Mouse (Mus musculus) CH12.LX (cell line): ENCODE results near the gene Klhl42. TPM values are rescaled to one million over a fixed set of nuclear protein-coding genes. Genes with fewer than 3 reads are reported as not detected.
A peak's percentile ranks its signal among the peaks of the same experiment; 100 is the strongest.

ENCODE experiments used
- DNase-seq: peaks from one replicate; pipeline ENCODE4 v3.0.0-alpha.2; 2013; ENCODE audit errors: extremely low read depth
- H3K27ac ChIP-seq: 2 replicates; pipeline ENCODE4 v1.5.1; 2012; ENCODE audit warnings: low read depth, mild to moderate bottlenecking, control low read depth, moderate library complexity; ENCODE audit not compliant: insufficient read depth
- H3K27me3 ChIP-seq: replicated peaks from 2 replicates; pipeline ENCODE3; 2012; ENCODE audit warnings: inconsistent platforms
- H3K36me3 ChIP-seq, 2 experiments: replicated peaks in 1 of 2; 2 replicates each; pipeline versions ENCODE3 to v1.6.1; 2012; ENCODE audit warnings: inconsistent platforms in 1 of 2, low read length in 1 of 2, mild to moderate bottlenecking in 1 of 2, mixed read lengths in 1 of 2, moderate library complexity in 1 of 2; ENCODE audit not compliant: control insufficient read depth in 1 of 2, insufficient read depth in 1 of 2
- H3K4me1 ChIP-seq, 2 experiments: 2 replicates each; pipeline ENCODE4 v1.6.1; 2012; ENCODE audit warnings: inconsistent platforms in 1 of 2, moderate library complexity in 1 of 2; ENCODE audit not compliant: insufficient read depth in 2 of 2, control insufficient read depth in 1 of 2
- H3K4me2 ChIP-seq: 2 replicates; pipeline ENCODE4 v1.6.1; 2012; ENCODE audit warnings: low read depth, mild to moderate bottlenecking, control low read depth; ENCODE audit not compliant: poor library complexity, insufficient read depth, severe bottlenecking
- H3K4me3 ChIP-seq, 3 experiments: fragments of 150-350 bp in 1 of 3; sonication (generic) in 1 of 3; replicated peaks in 1 of 3; 2 replicates each; pipeline versions ENCODE3 to v1.5.1; 2011 to 2012; ENCODE audit warnings: low read depth in 2 of 3, low read length in 2 of 3, mild to moderate bottlenecking in 2 of 3, moderate library complexity in 2 of 3, control low read depth in 1 of 3, improper control_type of control experiment in 1 of 3, inconsistent platforms in 1 of 3, mixed read lengths in 1 of 3; ENCODE audit not compliant: poor library complexity in 1 of 3
- H3K79me2 ChIP-seq: replicated peaks from 2 replicates; pipeline ENCODE4 v1.6.1; 2012; ENCODE audit warnings: mild to moderate bottlenecking, moderate library complexity; ENCODE audit not compliant: control insufficient read depth, poor library complexity, insufficient read depth, severe bottlenecking; ENCODE audit errors: extremely low read depth
- H3K9ac ChIP-seq: 2 replicates; pipeline ENCODE4 v1.6.1; 2012; ENCODE audit warnings: low read depth, mild to moderate bottlenecking, control low read depth, moderate library complexity; ENCODE audit not compliant: insufficient read depth
- H3K9me3 ChIP-seq: replicated peaks from 2 replicates; pipeline ENCODE3; 2012; ENCODE audit warnings: low read length, inconsistent platforms, mixed read lengths
- BHLHE40 ChIP-seq: IDR thresholded peaks from 2 replicates; pipeline ENCODE4 v1.6.1; 2011; ENCODE audit warnings: mild to moderate bottlenecking, low read depth, low read length, improper control_type of control experiment
- E2F4 ChIP-seq: IDR thresholded peaks from 2 replicates; pipeline ENCODE4 v1.6.1; 2011; ENCODE audit warnings: low read depth, low read length, improper control_type of control experiment; ENCODE audit not compliant: insufficient replicate concordance
- ELF1 ChIP-seq: IDR thresholded peaks from 2 replicates; pipeline ENCODE4 v1.6.1; 2014; ENCODE audit warnings: low read depth, mild to moderate bottlenecking, inconsistent platforms, low read length, improper control_type of control experiment
- ETS1 ChIP-seq: conservative IDR thresholded peaks from 2 replicates; pipeline ENCODE4 v1.6.1; 2012; ENCODE audit warnings: low read depth, mild to moderate bottlenecking, inconsistent platforms, low read length, improper control_type of control experiment, moderate library complexity
- IRF4 ChIP-seq: IDR thresholded peaks from 2 replicates; pipeline ENCODE4 v1.6.1; 2014; ENCODE audit warnings: low read depth, mild to moderate bottlenecking, inconsistent platforms, low read length, improper control_type of control experiment
- JUN ChIP-seq: IDR thresholded peaks from 2 replicates; pipeline ENCODE4 v1.6.1; 2011; ENCODE audit warnings: low read depth, mild to moderate bottlenecking, low read length, improper control_type of control experiment, moderate library complexity; ENCODE audit not compliant: insufficient read depth
- JUND ChIP-seq: conservative IDR thresholded peaks from 2 replicates; pipeline ENCODE4 v1.6.1; 2011; ENCODE audit warnings: low read depth, low read length, improper control_type of control experiment
- KAT2A ChIP-seq: IDR thresholded peaks from 2 replicates; pipeline ENCODE4 v1.6.1; 2012; ENCODE audit warnings: low read length, improper control_type of control experiment, inconsistent platforms; ENCODE audit not compliant: insufficient replicate concordance
- MAX ChIP-seq: IDR thresholded peaks from 2 replicates; pipeline ENCODE4 v1.6.1; 2011; ENCODE audit warnings: low read length, improper control_type of control experiment
- MAZ ChIP-seq: IDR thresholded peaks from 2 replicates; pipeline ENCODE4 v1.6.1; 2012; ENCODE audit warnings: low read depth, mild to moderate bottlenecking, inconsistent platforms, low read length, improper control_type of control experiment, moderate library complexity
- NELFE ChIP-seq: IDR thresholded peaks from 2 replicates; pipeline ENCODE4 v1.6.1; 2011; ENCODE audit warnings: low read depth, low read length, improper control_type of control experiment
- PAX5 ChIP-seq: IDR thresholded peaks from 2 replicates; pipeline ENCODE4 v1.6.1; 2012; ENCODE audit warnings: low read length, inconsistent platforms, mixed read lengths
- POLR2A ChIP-seq: IDR thresholded peaks from 2 replicates; pipeline ENCODE4 v1.6.1; 2011; ENCODE audit warnings: low read depth, mild to moderate bottlenecking, improper control_type of control experiment, low read length
- RCOR1 ChIP-seq: conservative IDR thresholded peaks from 2 replicates; pipeline ENCODE4 v1.6.1; 2012; ENCODE audit warnings: low read depth, mild to moderate bottlenecking, inconsistent platforms, low read length, improper control_type of control experiment
- TCF12 ChIP-seq: IDR thresholded peaks from 2 replicates; pipeline ENCODE4 v1.6.1; 2014; ENCODE audit warnings: low read depth, mild to moderate bottlenecking, inconsistent platforms, low read length, improper control_type of control experiment
- UBTF ChIP-seq: IDR thresholded peaks from 2 replicates; pipeline ENCODE4 v1.6.1; 2012; ENCODE audit warnings: low read depth, mild to moderate bottlenecking, inconsistent platforms, low read length, improper control_type of control experiment, moderate library complexity
- USF1 ChIP-seq: IDR thresholded peaks from 2 replicates; pipeline ENCODE4 v1.6.1; 2014; ENCODE audit warnings: low read depth, mild to moderate bottlenecking, inconsistent platforms, low read length, improper control_type of control experiment
- USF2 ChIP-seq: conservative IDR thresholded peaks from 2 replicates; pipeline ENCODE4 v1.6.1; 2011; ENCODE audit warnings: low read depth, low read length, improper control_type of control experiment
- ZC3H11A ChIP-seq: IDR thresholded peaks from 2 replicates; pipeline ENCODE4 v1.6.1; 2012; ENCODE audit warnings: low read depth, mild to moderate bottlenecking, inconsistent platforms, low read length, improper control_type of control experiment
- ZMIZ1 ChIP-seq: IDR thresholded peaks from 2 replicates; pipeline ENCODE4 v1.6.1; 2012; ENCODE audit warnings: low read depth, mild to moderate bottlenecking, inconsistent platforms, low read length, improper control_type of control experiment
- dilution Hi-C: fragments of 300-500 bp; cut with MboI; formaldehyde crosslinking; loops from 2 replicates; pipeline ENCODE4 v1.14.3; 2020; ENCODE audit warnings: low sequenced_read_pairs; ENCODE audit not compliant: extremely low pct_unique_long_range_greater_than_20kb, extremely low pct_ligation_motif_present
- in situ Hi-C: fragments of 300-500 bp; cut with MboI; formaldehyde crosslinking; loops from 3 replicates; pipeline ENCODE4 v1.14.3; 2019; ENCODE audit warnings: low sequenced_read_pairs, low pct_ligation_motif_present, low pct_unique_long_range_greater_than_20kb, mixed read lengths
- polyA plus RNA-seq: library from polyadenylated mRNA; unstranded; fragments of >175 nt; gene quantifications from 2 replicates; pipeline ENCODE4 v1.2.1, GENCODE M21; 2012; ENCODE audit warnings: low read depth; ENCODE audit not compliant: insufficient read length
- total RNA-seq, 2 experiments: library from RNA; depleted of rRNA; stranded (reverse); fragments of 300-350 nt in 1 of 2; fragments of >200 nt in 1 of 2; gene quantifications; 2 replicates each; pipeline ENCODE4 v1.2.3; 2012 to 2014

Klhl42 gene
- total and polyA plus RNA-seq, 3 experiments = 2.7 to 7.4 (median 3.6) TPM

DNA sequence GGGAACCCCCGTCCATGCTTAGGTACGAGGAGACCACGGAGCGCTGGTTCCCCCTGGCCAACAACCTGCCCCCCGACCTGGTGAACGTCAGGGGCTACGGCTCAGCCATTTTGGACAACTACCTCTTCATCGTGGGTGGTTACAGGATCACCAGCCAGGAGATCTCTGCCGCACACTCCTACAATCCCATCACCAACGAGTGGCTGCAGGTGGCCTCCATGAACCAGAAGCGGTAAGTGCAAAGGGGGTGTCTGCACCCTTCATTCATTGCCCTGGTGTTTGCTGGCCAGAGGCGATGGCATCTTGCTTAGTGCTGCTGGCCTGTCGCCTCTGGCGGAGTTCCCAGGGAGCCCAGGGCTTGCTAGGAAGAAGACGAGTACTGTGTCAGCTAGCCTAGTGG lies 957 bp downstream of the Klhl42 start:
- no peaks in the 10 kb centered on the region for H3K27me3 ChIP-seq
- peaks cover 11 to 20% of the 10 kb centered on the region in 2 experiments for H3K36me3 ChIP-seq
- H3K9ac ChIP-seq = peak overlapping the region; percentile 67
- peak overlapping the region; percentile 51 for H3K4me2 ChIP-seq
- H3K4me3 ChIP-seq = peak overlapping the region; percentile 92 to 97 (median 97)
- peaks cover 49% of the 10 kb centered on the region for H3K79me2 ChIP-seq
- dilution Hi-C loops (no loop called here), in situ Hi-C loops (loop anchor here (5.0 to 10.0 kb wide), 2 partner anchors 80 to 143 kb away; no protein-coding TSS in a partner anchor)
- H3K27ac ChIP-seq = peak overlapping the region; percentile 88
- TF ChIP-seq ELF1 (no peak), PAX5 (no peak), ZC3H11A (no peak), BHLHE40 (0 out of 2 replicates have a peak, but pooled peaks have one; percentile 5)
- H3K4me1 ChIP-seq = peaks cover 8 to 42% of the 10 kb centered on the region in 2 experiments; a peak in 3 of 4 replicates
- DNase-seq = no peak
- no peaks in the 10 kb centered on the region for H3K9me3 ChIP-seq

DNA sequence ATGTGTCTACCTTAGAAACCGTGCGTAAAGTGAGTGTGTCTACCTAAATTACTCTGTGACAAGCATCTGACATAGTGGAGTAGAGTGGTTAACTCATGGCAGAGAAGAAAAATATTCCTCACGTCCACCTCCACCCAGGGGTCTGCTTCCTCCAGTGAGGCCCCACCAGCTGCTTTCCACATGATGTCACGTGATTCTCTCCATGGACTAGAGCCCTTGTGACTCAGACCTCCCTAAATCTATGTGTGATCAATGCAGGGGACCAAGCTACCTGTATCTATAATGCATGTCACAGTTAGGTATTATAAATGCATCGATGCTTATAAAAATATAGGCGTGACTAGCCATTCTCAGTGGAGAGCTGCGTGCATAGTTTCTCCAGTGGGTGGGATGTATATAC lies 3.6 kb downstream of the Klhl42 start:
- Histone ChIP-seq H3K4me1 (peaks cover 18 to 69% of the 10 kb centered on the region in 2 experiments), H3K9me3 (no peaks in the 10 kb centered on the region), H3K27ac (no peak overlapping the region), H3K4me3 (peak overlapping the region; percentile 8 to 22 (median 12)), H3K27me3 (no peaks in the 10 kb centered on the region), H3K9ac (peak overlapping the region; percentile 17; the same call in 1 of the 2 replicates)
- dilution Hi-C loops = no loop called here
- TF ChIP-seq MAX (no peak), USF2 (0 out of 2 replicates have a peak, but pooled peaks have one; percentile 42), USF1 (peak; percentile 62), UBTF (no peak), IRF4 (no peak), ETS1 (peak; percentile 16; the same call in 1 of the 2 replicates), BHLHE40 (peak; percentile 73), MAZ (no peak)
- TF ChIP-seq, all 38 proteins: peak for 4
- Histone ChIP-seq H3K4me2 (peak overlapping the region; percentile 88), H3K79me2 (peaks cover 71% of the 10 kb centered on the region), H3K36me3 (peaks cover 11 to 30% of the 10 kb centered on the region in 2 experiments)
- no peak for DNase-seq
- in situ Hi-C loops = loop anchor here (5.0 to 10.0 kb wide), 2 partner anchors 82 to 140 kb away; no protein-coding TSS in a partner anchor

DNA sequence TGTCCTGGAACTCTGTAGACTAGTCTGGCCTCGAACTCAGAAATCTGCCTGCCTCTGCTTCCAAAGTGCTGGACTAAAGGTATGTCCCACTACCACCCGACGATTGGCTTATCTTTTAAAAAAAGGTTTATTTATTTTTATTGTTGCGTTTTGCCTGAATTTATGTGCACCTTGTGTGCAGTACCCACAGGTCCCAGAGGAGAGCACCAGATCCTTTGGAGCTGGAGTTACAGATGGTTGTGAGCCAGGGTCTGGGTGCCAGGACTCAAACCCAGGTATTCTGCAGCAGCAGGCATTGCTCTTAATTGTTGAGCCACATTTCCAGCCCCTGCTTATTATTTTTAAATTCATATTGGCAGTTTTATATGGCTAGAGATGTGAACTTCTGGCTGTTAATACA lies 4.9 kb downstream of the Klhl42 start:
- H3K27ac ChIP-seq = no peak overlapping the region
- H3K4me2 ChIP-seq = no peak overlapping the region
- no peaks in the 10 kb centered on the region for H3K9me3 ChIP-seq
- H3K4me1 ChIP-seq = peaks cover 14 to 70% of the 10 kb centered on the region in 2 experiments
- no peaks in the 10 kb centered on the region for H3K27me3 ChIP-seq
- dilution Hi-C loops = no loop called here
- no peak overlapping the region for H3K4me3 ChIP-seq
- TF ChIP-seq JUND (no peak), NELFE (no peak), KAT2A (no peak), TCF12 (no peak), E2F4 (no peak), POLR2A (no peak), ELF1 (no peak), RCOR1 (no peak), MAX (no peak), ZMIZ1 (no peak), JUN (no peak)
- H3K79me2 ChIP-seq = peaks cover 79% of the 10 kb centered on the region
- H3K36me3 ChIP-seq = peaks cover 21 to 43% of the 10 kb centered on the region in 2 experiments
- no peak overlapping the region for H3K9ac ChIP-seq
- in situ Hi-C loops = loop anchor here (10.0 kb wide), 1 partner anchor 139 kb away; no protein-coding TSS in a partner anchor
- no peak for DNase-seq
